Mouse (Mus musculus): Measurements from ENCODE around the gene Ppil1.
"Not testable (repeated sequence)": the region's sequence is repeated elsewhere in the genome, so short reads cannot be mapped to it uniquely, and the experiment has no call there.

The Ppil1 gene

GRCm38 (mm10) chr17:29262259-29262649, 1.7 kb downstream of the Ppil1 start:
- peak; percentile 6; the same call in 1 of the 2 replicates for TF ChIP-seq CTCF (conservative IDR thresholded peaks at IDR 0.05; ENCODE audit: low read length)
- TF ChIP-seq POU5F1 (IDR thresholded peaks at IDR 0.05; ENCODE audit: borderline replicate concordance, low read length) = no peak
- H3K27me3 ChIP-seq (ENCODE audit: insufficient read depth, low read length) = no peaks in the 10 kb centered on the region
- H3K9me3 ChIP-seq (ENCODE audit: low read length) = no peaks in the 10 kb centered on the region
- H3K4me1 ChIP-seq (replicated peaks; ENCODE audit: low read depth, low read length) = peaks cover 59% of the 10 kb centered on the region
- H3K4me3 ChIP-seq (replicated peaks; ENCODE audit: low read length) = peak overlapping the region; percentile 87
- H3K36me3 ChIP-seq (ENCODE audit: insufficient read depth, low read length) = peaks cover 42% of the 10 kb centered on the region

GRCm38 (mm10) chr17:29261603-29262258, 2.3 kb downstream of the Ppil1 start:
- peaks cover 47% of the 10 kb centered on the region for H3K36me3 ChIP-seq (ENCODE audit: insufficient read depth, low read length)
- no peak for TF ChIP-seq POU5F1 (IDR thresholded peaks at IDR 0.05; ENCODE audit: borderline replicate concordance, low read length)
- TF ChIP-seq NANOG (IDR thresholded peaks at IDR 0.05; ENCODE audit: borderline replicate concordance, low read length) = no peak
- no peak for TF ChIP-seq CTCF (conservative IDR thresholded peaks at IDR 0.05; ENCODE audit: low read length)
- peak overlapping the region; percentile 87 for H3K4me3 ChIP-seq (replicated peaks; ENCODE audit: low read length)
- H3K4me1 ChIP-seq (replicated peaks; ENCODE audit: low read depth, low read length) = peaks cover 65% of the 10 kb centered on the region
- no peaks in the 10 kb centered on the region for H3K27me3 ChIP-seq (ENCODE audit: insufficient read depth, low read length)
- H3K9me3 ChIP-seq (ENCODE audit: low read length) = no peaks in the 10 kb centered on the region

- TF ChIP-seq POU5F1 (IDR thresholded peaks at IDR 0.05; ENCODE audit: borderline replicate concordance, low read length) = no peak
- no peak for TF ChIP-seq CTCF (conservative IDR thresholded peaks at IDR 0.05; ENCODE audit: low read length)
- no peak for TF ChIP-seq NANOG (IDR thresholded peaks at IDR 0.05; ENCODE audit: borderline replicate concordance, low read length)
- H3K4me3 ChIP-seq (replicated peaks; ENCODE audit: low read length) = peak overlapping the region; percentile 87
- H3K4me1 ChIP-seq (replicated peaks; ENCODE audit: low read depth, low read length) = peaks cover 74% of the 10 kb centered on the region
- peaks cover 60% of the 10 kb centered on the region for H3K36me3 ChIP-seq (ENCODE audit: insufficient read depth, low read length)
- no peaks in the 10 kb centered on the region for H3K27me3 ChIP-seq (ENCODE audit: insufficient read depth, low read length)
- H3K9me3 ChIP-seq (ENCODE audit: low read length) = no peaks in the 10 kb centered on the region
These were observed 3.5 kb downstream of the Ppil1 start for GRCm38 (mm10) chr17:29260501-29260900.

- TF ChIP-seq CTCF (conservative IDR thresholded peaks at IDR 0.05; ENCODE audit: low read length) = peak; percentile 52
- TF ChIP-seq NANOG (IDR thresholded peaks at IDR 0.05; ENCODE audit: borderline replicate concordance, low read length) = no peak
- no peak for TF ChIP-seq POU5F1 (IDR thresholded peaks at IDR 0.05; ENCODE audit: borderline replicate concordance, low read length)
These were observed 4.5 kb downstream of the Ppil1 start for GRCm38 (mm10) chr17:29259489-29259888.

GRCm38 (mm10) chr17:29258921-29259320, 5.1 kb downstream of the Ppil1 start:
- H3K4me1 ChIP-seq (replicated peaks; ENCODE audit: low read depth, low read length) = peaks cover 79% of the 10 kb centered on the region
- TF ChIP-seq NANOG (IDR thresholded peaks at IDR 0.05; ENCODE audit: borderline replicate concordance, low read length) = no peak
- no peak for TF ChIP-seq CTCF (conservative IDR thresholded peaks at IDR 0.05; ENCODE audit: low read length)
- no peak for TF ChIP-seq POU5F1 (IDR thresholded peaks at IDR 0.05; ENCODE audit: borderline replicate concordance, low read length)

More at GRCm38 (mm10) chr17:29259489-29259888, 4.5 kb downstream of the Ppil1 start:
- H3K36me3 ChIP-seq (ENCODE audit: insufficient read depth, low read length) = peaks cover 67% of the 10 kb centered on the region
- no peak overlapping the region for H3K4me3 ChIP-seq (replicated peaks; ENCODE audit: low read length)
- H3K4me1 ChIP-seq (replicated peaks; ENCODE audit: low read depth, low read length) = peaks cover 73% of the 10 kb centered on the region
- H3K27me3 ChIP-seq (ENCODE audit: insufficient read depth, low read length) = no peaks in the 10 kb centered on the region
- no peaks in the 10 kb centered on the region for H3K9me3 ChIP-seq (ENCODE audit: low read length)

GRCm38 (mm10) chr17:29258025-29258558, 5.9 kb downstream of the Ppil1 start:
- no peaks in the 10 kb centered on the region for H3K9me3 ChIP-seq (ENCODE audit: low read length)
- H3K27me3 ChIP-seq (ENCODE audit: insufficient read depth, low read length) = no peaks in the 10 kb centered on the region
- TF ChIP-seq CTCF (conservative IDR thresholded peaks at IDR 0.05; ENCODE audit: low read length) (no peak), NANOG (IDR thresholded peaks at IDR 0.05; ENCODE audit: borderline replicate concordance, low read length) (no peak), POU5F1 (IDR thresholded peaks at IDR 0.05; ENCODE audit: borderline replicate concordance, low read length) (no peak)
- H3K4me1 ChIP-seq (replicated peaks; ENCODE audit: low read depth, low read length) = peaks cover 87% of the 10 kb centered on the region
- peaks cover 81% of the 10 kb centered on the region for H3K36me3 ChIP-seq (ENCODE audit: insufficient read depth, low read length)
- peak overlapping the region; percentile 37 for H3K4me3 ChIP-seq (replicated peaks; ENCODE audit: low read length)

More at GRCm38 (mm10) chr17:29258921-29259320, 5.1 kb downstream of the Ppil1 start:
- Histone ChIP-seq H3K36me3 (ENCODE audit: insufficient read depth, low read length) (peaks cover 73% of the 10 kb centered on the region), H3K27me3 (ENCODE audit: insufficient read depth, low read length) (no peaks in the 10 kb centered on the region), H3K9me3 (ENCODE audit: low read length) (no peaks in the 10 kb centered on the region), H3K4me3 (replicated peaks; ENCODE audit: low read length) (no peak overlapping the region)

GRCm38 (mm10) chr17:29257001-29257511, 6.9 kb downstream of the Ppil1 start:
- H3K36me3 ChIP-seq (ENCODE audit: insufficient read depth, low read length) = peaks cover 87% of the 10 kb centered on the region
- H3K4me3 ChIP-seq (replicated peaks; ENCODE audit: low read length) = 0 out of 2 replicates have a peak overlapping the region, but pooled peaks have one; percentile 1
- TF ChIP-seq CTCF (conservative IDR thresholded peaks at IDR 0.05; ENCODE audit: low read length) = no peak
- no peak for TF ChIP-seq NANOG (IDR thresholded peaks at IDR 0.05; ENCODE audit: borderline replicate concordance, low read length)
- no peak for TF ChIP-seq POU5F1 (IDR thresholded peaks at IDR 0.05; ENCODE audit: borderline replicate concordance, low read length)
- no peaks in the 10 kb centered on the region for H3K9me3 ChIP-seq (ENCODE audit: low read length)
- peaks cover 89% of the 10 kb centered on the region for H3K4me1 ChIP-seq (replicated peaks; ENCODE audit: low read depth, low read length)
- H3K27me3 ChIP-seq (ENCODE audit: insufficient read depth, low read length) = no peaks in the 10 kb centered on the region

GRCm38 (mm10) chr17:29256507-29256906, 7.5 kb downstream of the Ppil1 start:
- no peaks in the 10 kb centered on the region for H3K9me3 ChIP-seq (ENCODE audit: low read length)
- H3K4me1 ChIP-seq (replicated peaks; ENCODE audit: low read depth, low read length) = peaks cover 88% of the 10 kb centered on the region
- H3K4me3 ChIP-seq (replicated peaks; ENCODE audit: low read length) = no peak overlapping the region
- TF ChIP-seq POU5F1 (IDR thresholded peaks at IDR 0.05; ENCODE audit: borderline replicate concordance, low read length) = no peak
- no peak for TF ChIP-seq NANOG (IDR thresholded peaks at IDR 0.05; ENCODE audit: borderline replicate concordance, low read length)
- no peak for TF ChIP-seq CTCF (conservative IDR thresholded peaks at IDR 0.05; ENCODE audit: low read length)
- no peaks in the 10 kb centered on the region for H3K27me3 ChIP-seq (ENCODE audit: insufficient read depth, low read length)
- peaks cover 87% of the 10 kb centered on the region for H3K36me3 ChIP-seq (ENCODE audit: insufficient read depth, low read length)

- H3K27me3 ChIP-seq (ENCODE audit: insufficient read depth, low read length); H3K4me3 ChIP-seq (replicated peaks; ENCODE audit: low read length); H3K9me3 ChIP-seq (ENCODE audit: low read length): not testable (repeated sequence)
- peaks cover 81% of the 10 kb centered on the region for H3K4me1 ChIP-seq (replicated peaks; ENCODE audit: low read depth, low read length)
- peaks cover 91% of the 10 kb centered on the region for H3K36me3 ChIP-seq (ENCODE audit: insufficient read depth, low read length)
These were observed 9.2 kb downstream of the Ppil1 start for GRCm38 (mm10) chr17:29254784-29255183.
